Mouse (Mus musculus) stomach, embryonic 16.5 days (tissue): Measurements from ENCODE around the gene Gemin7. TPM values are rescaled to one million over a fixed set of nuclear protein-coding genes. Genes with fewer than 3 reads are reported as not detected.

Experiments
- ATAC-seq: fragments of 200-750 bp; cut with Nextera tagmentation; 2 replicates; pipeline ENCODE4 v1.8.0; 2017; ENCODE audit warnings: moderate number of reproducible peaks, moderate TSS enrichment; ENCODE audit not compliant: insufficient read depth, low FRiP score
- H3K27ac ChIP-seq: fragments of 300-500 bp; sonication (generic); 2 replicates; pipeline ENCODE4 v1.5.1; 2014; ENCODE audit warnings: low read length
- H3K27me3 ChIP-seq: fragments of 300-500 bp; sonication (generic); 2 replicates; pipeline ENCODE4 v1.6.1; 2014; ENCODE audit warnings: low read length, control low read depth, mixed read lengths; ENCODE audit not compliant: control insufficient read depth, insufficient read depth
- H3K36me3 ChIP-seq: fragments of 300-500 bp; sonication (generic); 2 replicates; pipeline ENCODE4 v1.6.1; 2014; ENCODE audit warnings: low read length; ENCODE audit not compliant: control insufficient read depth, insufficient read depth
- H3K4me1 ChIP-seq: fragments of 300-500 bp; sonication (generic); 2 replicates; pipeline ENCODE4 v1.6.1; 2014; ENCODE audit warnings: low read length, control low read depth, mixed read lengths; ENCODE audit not compliant: control insufficient read depth, insufficient read depth
- H3K4me2 ChIP-seq: fragments of 300-500 bp; sonication (generic); 2 replicates; pipeline ENCODE4 v1.6.1; 2014; ENCODE audit warnings: low read depth, low read length, mixed read lengths
- H3K4me3 ChIP-seq: fragments of 300-500 bp; sonication (generic); replicated peaks from 2 replicates; pipeline ENCODE4 v1.5.1; 2014; ENCODE audit warnings: mild to moderate bottlenecking, low read length
- H3K9ac ChIP-seq: fragments of 300-500 bp; sonication (generic); 2 replicates; pipeline ENCODE4 v1.6.1; 2014; ENCODE audit warnings: low read length
- H3K9me3 ChIP-seq: fragments of 300-500 bp; sonication (generic); replicated peaks from 2 replicates; pipeline ENCODE4 v1.6.1; 2016; ENCODE audit warnings: low read length, control low read depth; ENCODE audit not compliant: control insufficient read depth
- WGBS: fragments of 180-500 bp; shearing (Covaris S2); extraction: QIAGEN DNeasy Blood & Tissue Kit; methylation state at CpG from one replicate; pipeline ENCODE4 v1.1.7; 2014; 5-methylcytosine and 5-hydroxymethylcytosine counted together
- polyA plus RNA-seq: library from polyadenylated mRNA; unstranded; fragments of >200 nt; fragmentation: Nextera tagmentation; extraction: Ambion mirVana; gene quantifications from 2 replicates; pipeline ENCODE4 v1.2.1, GENCODE M21; 2015

Gene Gemin7
- polyA plus RNA-seq, 1 experiment from 2014 or later, result 141 TPM

DNA sequence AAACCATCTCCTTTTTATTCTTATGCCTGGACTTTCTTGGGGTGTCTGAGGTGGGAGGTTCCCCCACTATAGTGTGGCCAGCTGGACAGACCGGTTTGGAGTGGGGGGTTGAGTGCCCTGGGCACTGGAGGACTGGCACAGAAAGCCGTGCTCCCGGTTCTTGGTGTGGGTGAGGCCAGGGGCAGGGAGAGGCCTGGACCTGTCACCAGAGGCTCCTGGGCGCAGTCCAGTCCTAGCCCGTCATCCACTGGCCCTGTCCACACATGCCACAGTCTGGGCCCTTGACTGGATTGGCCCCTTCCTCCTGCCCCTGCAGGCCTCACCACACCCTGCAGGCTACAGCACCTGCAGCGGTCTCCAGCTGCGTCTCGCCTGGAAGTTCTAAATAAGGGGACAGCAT, 3.2 kb upstream of the Gemin7 start:
- peak; percentile 58; the same call in 1 of the 2 replicates for ATAC-seq
- Histone ChIP-seq H3K27me3 (peaks cover 18% of the 10 kb centered on the region), H3K9ac (no peak overlapping the region), H3K36me3 (peaks cover 21% of the 10 kb centered on the region), H3K9me3 (no peaks in the 10 kb centered on the region), H3K4me2 (0 out of 2 replicates have a peak overlapping the region, but pooled peaks have one; percentile 5), H3K4me3 (no peak overlapping the region), H3K4me1 (peaks cover 14% of the 10 kb centered on the region), H3K27ac (peak overlapping the region; percentile 83)
- WGBS, result 84% methylated on average over 8 of the region's 8 CpGs

DNA sequence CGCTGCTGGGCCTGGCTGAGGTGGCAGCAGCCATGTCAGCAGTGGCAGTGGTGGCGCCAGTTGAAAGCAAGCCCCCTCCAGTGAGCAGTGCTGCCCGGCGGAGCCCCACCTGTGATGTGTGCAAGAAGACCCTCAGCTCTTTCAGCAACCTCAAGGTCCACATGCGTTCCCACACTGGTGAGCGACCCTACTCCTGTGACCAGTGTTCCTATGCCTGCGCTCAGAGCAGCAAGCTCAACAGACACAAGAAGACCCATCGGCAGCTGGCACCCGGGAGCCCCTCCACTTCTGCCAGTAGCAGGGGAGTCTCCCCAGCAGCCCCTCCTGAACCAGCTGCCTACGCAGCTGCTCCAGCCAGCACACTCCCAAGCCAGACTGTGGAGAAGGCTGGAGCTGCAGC, 2.4 kb upstream of the Gemin7 start:
- no peaks in the 10 kb centered on the region for H3K9me3 ChIP-seq
- H3K9ac ChIP-seq, result no peak overlapping the region
- ATAC-seq, result no peak
- H3K27ac ChIP-seq, result peak overlapping the region; percentile 83
- H3K4me3 ChIP-seq, result no peak overlapping the region
- 89% methylated on average over 10 of the region's 10 CpGs for WGBS
- H3K4me1 ChIP-seq, result peaks cover 14% of the 10 kb centered on the region
- peaks cover 18% of the 10 kb centered on the region for H3K27me3 ChIP-seq
- H3K36me3 ChIP-seq, result peaks cover 21% of the 10 kb centered on the region
- no peak overlapping the region for H3K4me2 ChIP-seq

DNA sequence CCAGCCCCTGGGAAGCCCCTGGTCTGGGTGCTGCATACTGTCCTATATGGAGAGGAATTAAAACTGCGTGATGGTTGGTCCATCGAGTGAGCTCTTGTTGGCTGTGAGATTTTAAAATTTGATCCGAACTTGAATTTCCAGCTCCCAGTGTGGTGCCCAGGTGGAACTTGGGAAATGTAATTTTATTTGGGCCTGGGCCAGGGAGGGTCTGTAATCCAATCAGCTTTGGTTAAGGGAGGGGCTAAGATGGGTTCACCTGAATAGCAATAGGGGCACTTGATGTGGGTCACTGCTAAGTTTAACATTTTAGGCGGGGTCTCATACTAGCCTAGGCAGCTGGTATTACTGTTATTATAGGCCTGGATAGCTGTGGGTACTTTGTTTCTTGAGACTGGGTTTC, 1.0 kb upstream of the Gemin7 start:
- Histone ChIP-seq H3K4me3 (peak overlapping the region; percentile 51), H3K27ac (peak overlapping the region; percentile 7; the same call in 1 of the 2 replicates), H3K9me3 (no peaks in the 10 kb centered on the region), H3K36me3 (peaks cover 8% of the 10 kb centered on the region), H3K4me2 (peak overlapping the region; percentile 81), H3K4me1 (peaks cover 20% of the 10 kb centered on the region), H3K9ac (peak overlapping the region; percentile 73; the same call in 1 of the 2 replicates), H3K27me3 (peaks cover 18% of the 10 kb centered on the region)
- no peak for ATAC-seq
- 57% methylated on average over 4 of the region's 4 CpGs for WGBS

DNA sequence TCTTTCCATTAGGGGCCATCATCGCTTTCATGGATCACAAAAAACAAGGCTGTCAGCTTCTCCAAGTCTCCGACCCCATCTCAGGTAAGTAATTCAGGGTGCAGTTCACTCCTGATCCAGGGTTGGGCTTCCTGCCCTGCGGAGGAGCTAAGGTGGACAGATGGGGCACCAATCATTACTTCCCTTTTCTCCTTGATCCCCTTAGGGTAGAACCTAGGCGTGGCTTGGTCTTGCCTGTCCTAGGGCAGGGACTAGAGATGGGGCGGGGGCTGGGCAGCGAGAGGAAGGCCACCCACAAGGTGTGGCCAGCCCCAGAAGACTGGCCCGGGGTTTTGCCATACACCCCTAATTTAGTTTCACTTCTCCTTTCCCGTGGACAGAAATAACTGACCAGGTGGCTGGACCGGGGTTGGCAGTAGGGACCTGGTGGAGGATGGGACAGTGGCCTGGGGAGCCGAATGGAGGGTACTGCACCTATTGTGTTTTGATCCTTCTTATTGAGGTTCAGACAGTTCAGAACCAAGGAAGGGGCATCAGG, 551 bp upstream of the Gemin7 start:
- Histone ChIP-seq H3K27ac (peak overlapping the region; percentile 7; the same call in 1 of the 2 replicates), H3K27me3 (peaks cover 18% of the 10 kb centered on the region), H3K9me3 (no peaks in the 10 kb centered on the region), H3K4me3 (peak overlapping the region; percentile 51), H3K4me1 (peaks cover 20% of the 10 kb centered on the region), H3K36me3 (peaks cover 7% of the 10 kb centered on the region; the same call in 1 of the 2 replicates), H3K4me2 (peak overlapping the region; percentile 81), H3K9ac (peak overlapping the region; percentile 73)
- 14% methylated on average over 10 of the region's 10 CpGs for WGBS
- no peak for ATAC-seq

DNA sequence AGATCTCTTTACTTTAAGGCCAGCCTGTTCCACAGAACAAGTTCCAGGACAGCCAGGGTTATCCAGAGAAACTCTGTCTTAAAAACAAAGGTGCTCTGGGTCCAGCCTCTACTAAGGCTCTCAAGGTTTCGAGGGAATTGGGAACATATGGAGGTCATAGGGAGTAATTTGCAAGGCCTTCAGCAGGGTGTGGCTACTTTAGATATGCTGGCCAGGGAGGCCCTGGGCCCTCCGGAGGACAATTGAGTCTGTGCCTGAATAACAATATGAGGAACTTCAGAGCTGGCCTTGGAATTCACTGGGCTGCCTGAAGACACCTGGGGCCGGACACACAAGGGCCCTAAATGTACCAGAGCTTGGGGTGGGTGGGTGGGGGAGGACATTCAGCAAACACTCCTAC, 1.8 kb downstream of the Gemin7 start:
- no peak overlapping the region for H3K4me3 ChIP-seq
- no peaks in the 10 kb centered on the region for H3K36me3 ChIP-seq
- no peaks in the 10 kb centered on the region for H3K9me3 ChIP-seq
- no peak for ATAC-seq
- peaks cover 18% of the 10 kb centered on the region for H3K27me3 ChIP-seq
- no peak overlapping the region for H3K4me2 ChIP-seq
- no peak overlapping the region for H3K9ac ChIP-seq
- H3K4me1 ChIP-seq, result peaks cover 34% of the 10 kb centered on the region
- H3K27ac ChIP-seq, result no peak overlapping the region
- 67% methylated on average over 3 of the region's 3 CpGs for WGBS

DNA sequence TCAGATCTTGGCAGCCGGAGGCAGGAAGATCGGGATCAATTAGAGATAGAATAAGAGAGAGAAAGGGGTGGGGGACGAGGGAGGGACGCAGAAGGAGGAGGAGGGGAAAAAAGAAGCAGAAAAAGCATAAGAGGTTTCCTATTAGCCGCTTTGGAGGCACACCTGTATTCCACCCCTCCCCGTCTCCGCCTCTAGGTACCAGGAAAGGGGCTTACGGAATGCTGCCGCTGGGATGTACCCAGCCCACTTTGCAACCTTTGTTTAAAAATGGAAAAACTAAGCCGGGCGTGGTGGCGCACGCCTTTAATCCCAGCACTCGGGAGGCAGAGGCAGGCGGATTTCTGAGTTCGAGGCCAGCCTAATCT, 3.6 kb downstream of the Gemin7 start:
- Histone ChIP-seq H3K36me3 (no peaks in the 10 kb centered on the region), H3K27me3 (peaks cover 18% of the 10 kb centered on the region), H3K4me3 (peak overlapping the region; percentile 88), H3K9ac (peak overlapping the region; percentile 91), H3K4me2 (peak overlapping the region; percentile 94), H3K27ac (peak overlapping the region; percentile 95), H3K4me1 (peaks cover 34% of the 10 kb centered on the region), H3K9me3 (no peaks in the 10 kb centered on the region)
- 11% methylated on average over 16 of the region's 16 CpGs for WGBS
- no peak for ATAC-seq

DNA sequence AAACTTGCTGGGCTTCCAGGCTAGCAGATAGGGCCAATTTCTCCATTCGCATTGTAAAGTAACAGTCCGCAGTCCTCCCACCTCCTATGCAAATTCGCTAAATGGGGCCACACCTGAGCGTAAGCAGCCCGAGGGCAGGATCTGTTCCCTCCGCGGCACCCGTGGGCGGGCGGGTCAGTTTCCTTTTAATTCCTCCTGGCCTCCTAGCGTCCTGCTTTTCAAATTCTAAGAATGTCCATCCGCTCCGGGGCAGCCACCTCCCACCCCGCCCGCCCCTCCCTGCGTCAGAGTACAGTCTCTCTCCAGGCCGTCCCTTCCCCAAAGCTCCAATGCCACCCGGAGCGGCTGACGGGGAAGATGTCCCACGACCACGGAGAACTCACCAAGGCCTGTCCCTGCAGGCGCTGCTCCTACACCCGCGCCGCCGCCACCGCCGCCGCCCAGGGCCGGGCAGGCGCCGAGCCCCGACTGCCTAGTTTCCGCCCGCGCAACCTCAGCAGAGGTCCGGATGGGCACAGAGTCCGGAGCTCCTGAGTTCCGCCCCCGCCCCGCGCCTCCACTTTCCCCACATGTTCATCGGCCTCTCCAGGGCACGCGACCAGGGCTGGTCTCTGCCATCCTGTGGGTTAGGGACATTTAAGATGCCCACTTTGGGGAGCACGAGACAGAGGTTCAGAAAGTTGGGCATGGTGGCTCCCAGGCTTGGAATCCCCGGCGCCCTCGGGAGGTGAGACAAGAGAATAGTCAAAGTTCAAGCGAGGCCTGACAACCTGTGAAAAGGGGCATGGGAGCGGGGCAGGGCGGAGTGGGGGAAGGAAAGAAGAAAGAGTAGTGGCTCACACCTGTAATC, 4.2 kb downstream of the Gemin7 start:
- Histone ChIP-seq H3K27ac (peak overlapping the region; percentile 95), H3K36me3 (no peaks in the 10 kb centered on the region), H3K4me1 (peaks cover 33% of the 10 kb centered on the region), H3K4me3 (peak overlapping the region; percentile 88), H3K9me3 (no peaks in the 10 kb centered on the region), H3K27me3 (peaks cover 16% of the 10 kb centered on the region), H3K4me2 (peak overlapping the region; percentile 94), H3K9ac (peak overlapping the region; percentile 91)
- WGBS, result under 1% methylated on average over 53 of the region's 53 CpGs
- peak; percentile 87 for ATAC-seq

DNA sequence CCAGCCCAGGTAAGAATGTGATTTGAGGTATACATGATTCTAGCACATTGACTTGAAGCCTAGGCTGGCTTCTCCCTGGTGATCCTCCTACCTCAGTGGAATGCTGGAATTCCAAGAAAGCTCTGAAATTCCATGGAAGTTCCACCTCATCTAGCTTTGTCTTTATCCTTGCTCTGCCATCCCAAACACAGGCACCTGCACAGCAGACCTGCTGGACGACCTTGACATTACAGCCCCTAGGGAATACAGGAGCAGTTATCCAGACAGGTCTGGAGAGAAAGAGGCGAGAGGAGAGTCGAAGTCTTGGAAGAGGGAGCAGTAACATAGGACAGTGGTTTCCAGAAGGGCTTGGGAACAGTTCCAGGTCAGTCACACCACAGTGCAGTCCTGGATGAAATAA, 7.7 kb downstream of the Gemin7 start:
- Histone ChIP-seq H3K27me3 (no peaks in the 10 kb centered on the region), H3K4me3 (no peak overlapping the region), H3K9me3 (no peaks in the 10 kb centered on the region), H3K36me3 (peaks cover 10% of the 10 kb centered on the region), H3K9ac (no peak overlapping the region), H3K4me1 (peaks cover 20% of the 10 kb centered on the region), H3K4me2 (no peak overlapping the region), H3K27ac (no peak overlapping the region)
- ATAC-seq, result no peak
- 84% methylated on average over 3 of the region's 3 CpGs for WGBS

DNA sequence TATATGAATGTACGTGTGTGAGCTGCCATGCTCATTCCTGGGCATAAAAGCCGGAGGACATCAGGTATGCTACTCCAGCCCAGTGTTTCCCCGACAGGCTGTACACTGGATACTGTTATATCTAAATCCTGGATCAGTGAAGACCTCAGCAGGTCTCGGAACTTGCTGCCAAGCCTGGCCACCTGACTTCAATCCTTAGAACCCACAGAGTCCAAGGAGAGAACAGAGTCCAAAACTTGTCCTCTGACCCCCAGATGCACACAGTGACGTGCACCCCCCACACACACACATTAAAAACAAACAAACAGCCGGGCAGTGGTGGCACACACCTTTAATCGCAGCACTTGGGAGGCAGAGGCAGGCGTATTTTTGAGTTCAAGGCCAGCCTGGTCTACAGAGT, 10.0 kb downstream of the Gemin7 start:
- Histone ChIP-seq H3K4me2 (no peak overlapping the region), H3K9ac (no peak overlapping the region), H3K4me3 (no peak overlapping the region), H3K36me3 (peaks cover 15% of the 10 kb centered on the region), H3K9me3 (no peaks in the 10 kb centered on the region), H3K27me3 (no peaks in the 10 kb centered on the region), H3K4me1 (peaks cover 21% of the 10 kb centered on the region), H3K27ac (no peak overlapping the region)
- 90% methylated on average over 8 of the region's 8 CpGs for WGBS
- ATAC-seq, result no peak
